Mouse (Mus musculus): Measurements from ENCODE around the gene Ppp1r10.

Gene Ppp1r10

GRCm38 (mm10) chr17:35903343-35903991 is 12.8 kb upstream of the Ppp1r10 start:
- DNase-seq, result no peak

- DNase-seq, result no peak
Observed at GRCm38 (mm10) chr17:35903992-35904355, 12.3 kb upstream of the Ppp1r10 start.

DNA sequence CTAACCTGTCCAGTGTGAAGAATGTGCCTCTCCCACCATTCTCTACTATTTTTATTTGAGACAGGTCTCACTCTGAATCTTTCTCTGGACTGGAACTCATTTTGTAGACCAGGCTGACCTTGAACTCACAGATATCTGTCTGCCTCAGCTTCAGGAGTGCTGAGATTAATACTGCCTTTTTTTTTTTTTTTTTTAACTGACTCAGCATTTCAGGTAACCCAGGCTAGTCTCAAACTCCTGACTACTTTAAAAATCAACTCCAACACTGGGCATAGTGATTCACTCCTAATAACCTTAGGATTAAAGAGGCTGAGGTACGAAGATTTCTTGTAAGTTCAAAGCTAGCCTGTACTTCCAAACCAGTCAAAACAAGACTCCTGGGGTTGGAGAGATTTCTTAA is 10.6 kb upstream of the Ppp1r10 start:
- no peak for DNase-seq

- DNase-seq, result no peak
Observed at GRCm38 (mm10) chr17:35907609-35908008, 8.6 kb upstream of the Ppp1r10 start.

- no peak for DNase-seq
Observed at GRCm38 (mm10) chr17:35909186-35909918, 6.9 kb upstream of the Ppp1r10 start.

- peak; percentile 83 for DNase-seq
Observed at GRCm38 (mm10) chr17:35909919-35910369, 6.3 kb upstream of the Ppp1r10 start, which contains the start of gene Atat1. TSS of gene Atat1 (minus strand) at chr17:35910075.

GRCm38 (mm10) chr17:35914975-35915374 is 1.3 kb upstream of the Ppp1r10 start:
- DNase-seq, result no peak

DNA sequence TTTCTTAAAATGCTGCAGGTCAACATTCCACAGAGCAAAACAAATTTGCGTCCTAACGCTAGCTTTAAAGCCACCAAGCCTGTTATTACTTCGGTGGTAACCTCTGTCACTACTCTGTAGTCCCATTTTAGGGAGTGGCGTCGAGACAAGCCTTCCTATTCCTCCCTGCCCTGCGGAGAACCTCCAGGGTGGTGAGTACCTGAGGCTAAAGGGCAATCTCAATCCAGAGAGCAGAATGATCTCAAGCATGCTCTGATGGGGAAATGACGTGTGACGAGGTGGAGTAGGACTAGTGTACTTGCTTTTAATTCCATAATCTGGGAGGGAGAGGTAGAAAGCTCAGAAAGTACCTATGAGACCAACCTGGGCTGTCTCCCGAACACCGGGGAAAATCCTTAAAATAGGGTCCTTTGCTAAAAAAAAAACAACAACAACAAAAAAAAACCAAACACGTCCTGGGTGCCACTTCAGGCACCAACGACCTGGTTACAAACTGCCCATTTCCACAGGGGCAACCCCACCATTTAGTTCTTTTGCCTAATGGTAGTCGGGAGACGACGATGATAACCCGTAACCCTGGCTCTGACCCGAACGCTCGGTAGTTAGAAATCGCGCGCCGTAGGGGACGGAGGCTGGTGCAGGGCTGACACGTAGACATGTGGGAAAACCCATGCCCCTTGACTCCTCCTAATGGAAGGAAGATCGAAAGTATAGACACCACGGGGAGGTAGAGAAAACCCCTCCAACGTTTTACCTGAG is 517 bp upstream of the Ppp1r10 start:
- DNase-seq, result no peak

DNA sequence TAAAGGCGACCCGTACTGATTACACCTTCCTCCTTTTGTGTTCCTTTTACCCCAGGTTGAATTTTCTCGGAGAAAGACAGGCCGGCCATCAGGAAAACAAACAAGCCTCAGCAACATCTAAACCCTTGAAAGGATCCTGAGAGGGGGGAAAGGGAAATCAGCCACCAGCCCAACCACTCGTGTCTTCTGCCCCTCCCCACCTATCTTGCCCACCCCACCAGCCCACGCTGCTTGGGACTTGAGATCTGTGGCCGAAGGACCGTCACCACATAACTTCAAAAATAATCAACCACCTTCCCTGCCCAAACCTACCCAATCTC is 869 bp downstream of the Ppp1r10 start:
- no peak for DNase-seq

GRCm38 (mm10) chr17:35917463-35918251 is 1.4 kb downstream of the Ppp1r10 start:
- DNase-seq, result peak; percentile 65

DNA sequence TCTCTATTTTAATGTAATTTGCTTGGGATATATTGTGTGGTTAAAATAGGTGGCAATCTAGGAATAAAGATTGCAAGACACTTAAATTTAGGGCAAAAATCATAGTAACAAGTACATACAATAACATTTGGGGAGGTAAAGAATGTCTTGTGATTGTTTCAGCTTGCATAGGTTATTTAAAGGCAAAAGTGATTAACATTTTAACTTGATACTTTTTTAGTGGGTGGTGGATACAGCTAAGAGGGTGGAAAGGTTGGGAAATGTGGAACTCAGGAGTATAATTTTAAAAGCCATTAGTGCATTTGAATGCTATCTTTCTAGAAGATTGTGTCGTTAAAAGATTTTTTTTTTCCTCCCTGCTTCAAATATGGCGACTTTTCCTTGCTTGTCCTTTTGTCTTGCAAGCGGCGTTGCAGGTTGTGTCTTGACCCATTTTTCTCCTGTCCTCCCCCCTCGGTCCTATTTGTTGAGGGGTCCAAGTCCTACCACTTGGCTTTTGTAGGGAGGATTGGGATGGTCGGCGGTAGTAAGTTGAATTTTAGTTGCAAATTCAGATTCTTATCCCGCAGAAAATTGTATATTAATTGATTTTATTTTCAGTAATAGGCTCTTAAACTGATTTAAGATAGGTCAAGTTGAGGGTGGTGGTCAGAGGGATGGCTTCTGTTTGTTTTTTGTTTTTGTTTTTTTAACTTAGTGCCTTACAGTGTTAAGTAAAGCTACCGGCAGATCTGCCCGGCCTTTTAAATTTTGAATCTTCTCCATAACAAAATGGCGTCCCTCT is 2.2 kb downstream of the Ppp1r10 start:
- DNase-seq, result no peak

GRCm38 (mm10) chr17:35919060-35919715 is 3.0 kb downstream of the Ppp1r10 start:
- DNase-seq, result peak; percentile 95

DNA sequence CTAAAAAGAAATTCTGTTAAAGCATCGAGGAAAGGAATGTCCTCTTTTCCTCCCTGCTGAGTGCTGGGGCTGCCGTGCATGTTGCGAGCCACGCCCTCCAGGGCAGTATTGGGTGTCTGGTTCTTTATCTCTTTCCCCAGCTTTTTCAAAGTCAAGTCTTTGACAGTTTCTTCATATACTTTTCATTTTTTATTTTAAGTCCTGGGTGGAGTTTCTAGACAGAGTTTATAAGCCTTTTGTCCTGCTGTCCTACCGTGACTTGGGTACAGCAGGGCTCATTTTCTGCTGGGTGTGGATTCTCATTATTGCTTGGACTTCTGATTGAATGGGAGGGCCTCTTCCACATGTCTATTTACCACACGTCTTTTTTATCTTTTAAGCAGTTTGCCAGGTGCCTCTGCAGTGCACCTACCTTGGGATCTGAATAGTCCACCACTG is 3.6 kb downstream of the Ppp1r10 start:
- DNase-seq, result no peak

DNA sequence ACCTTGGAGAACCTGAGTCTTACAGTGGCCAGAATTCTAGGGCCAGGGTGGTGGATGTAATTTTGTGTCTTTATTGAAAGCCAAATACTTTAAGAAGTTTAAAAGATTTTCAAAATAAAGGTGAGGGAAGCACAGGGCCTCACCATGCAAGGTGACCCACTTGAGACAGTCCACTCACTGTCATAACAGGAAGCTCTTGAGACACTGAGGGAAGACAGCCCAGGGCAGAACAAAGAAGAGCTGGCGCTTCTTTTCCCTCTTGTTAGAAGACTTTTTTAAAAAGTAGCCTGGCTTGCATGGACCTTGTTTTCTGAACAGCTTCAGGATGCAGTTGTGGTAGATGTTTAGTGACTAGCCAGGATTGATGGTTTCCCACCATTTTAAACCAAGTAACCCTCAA is 4.2 kb downstream of the Ppp1r10 start:
- DNase-seq, result no peak

GRCm38 (mm10) chr17:35920862-35921562 is 4.8 kb downstream of the Ppp1r10 start:
- no peak for DNase-seq

- no peak for DNase-seq
Observed at GRCm38 (mm10) chr17:35921710-35922109, 5.5 kb downstream of the Ppp1r10 start.

DNA sequence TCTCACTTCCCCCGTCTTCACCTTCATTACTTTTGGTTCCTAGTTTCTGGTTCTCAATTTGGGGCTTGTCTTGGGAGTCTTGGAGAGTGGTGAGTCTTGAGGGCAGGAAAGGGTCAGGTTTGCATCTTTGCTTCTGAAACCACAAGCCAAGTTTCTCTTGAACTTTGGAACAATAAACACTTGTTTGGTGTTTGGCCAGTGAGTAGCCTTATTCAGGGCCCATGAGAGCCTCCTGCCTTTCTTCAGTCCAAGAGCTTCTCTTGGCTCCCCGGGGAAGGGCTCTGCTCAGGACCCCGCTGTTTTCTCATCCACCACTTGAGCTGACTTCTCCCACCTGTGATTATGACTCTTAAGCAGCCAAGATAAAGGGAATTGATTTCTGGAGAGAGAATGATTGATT is 6.3 kb downstream of the Ppp1r10 start:
- no peak for DNase-seq

GRCm38 (mm10) chr17:35923281-35923680 is 7.0 kb downstream of the Ppp1r10 start:
- DNase-seq, result no peak

- DNase-seq, result no peak
Observed at GRCm38 (mm10) chr17:35927471-35927870, 11.2 kb downstream of the Ppp1r10 start.

DNA sequence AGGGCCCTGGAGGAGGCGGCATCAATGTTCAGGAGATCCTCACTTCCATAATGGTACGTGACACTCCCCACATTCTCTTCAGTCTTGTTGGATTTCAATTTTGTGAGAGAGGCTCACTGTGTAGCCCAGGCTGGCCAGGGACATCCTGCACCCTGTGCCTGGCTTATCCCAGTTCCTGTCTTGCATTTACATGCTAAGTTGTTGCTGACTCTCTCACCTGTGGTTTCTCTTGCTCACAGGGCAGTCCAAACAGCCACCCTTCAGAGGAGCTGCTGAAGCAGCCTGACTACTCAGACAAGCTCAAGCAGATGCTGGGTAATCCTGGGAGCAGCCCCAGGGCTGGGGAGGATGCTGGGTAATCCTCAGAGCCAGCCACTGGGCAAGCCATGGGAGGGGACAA is 13.3 kb downstream of the Ppp1r10 start:
- no peak for DNase-seq

DNA sequence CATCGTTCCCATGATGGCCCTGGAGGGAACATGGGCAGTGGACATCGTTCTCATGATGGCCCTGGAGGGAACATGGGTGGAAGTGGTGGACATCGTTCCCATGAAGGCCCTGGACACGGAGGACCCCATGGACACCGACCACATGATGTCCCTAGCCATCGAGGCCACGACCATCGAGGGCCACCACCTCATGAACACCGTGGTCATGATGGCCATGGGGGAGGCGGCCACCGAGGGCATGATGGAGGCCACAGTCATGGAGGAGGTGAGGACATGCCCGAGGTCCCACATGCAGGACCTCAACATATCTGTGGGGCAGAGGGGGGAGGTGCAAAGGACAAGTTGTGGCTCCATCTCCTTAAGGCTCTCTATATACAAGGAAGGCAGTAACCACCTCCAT is 14.4 kb downstream of the Ppp1r10 start:
- no peak for DNase-seq

All from cerebellum, adult 11 months (tissue).